Mouse (Mus musculus) heart, embryonic 12.5 days (tissue): Measurements from ENCODE around the gene Gm17535. TPM values are rescaled to one million over a fixed set of nuclear protein-coding genes. Genes with fewer than 3 reads are reported as not detected.
A peak's percentile ranks its signal among the peaks of the same experiment; 100 is the strongest.
"Not testable (repeated sequence)": the region's sequence is repeated elsewhere in the genome, so short reads cannot be mapped to it uniquely, and the experiment has no call there.

Experiments used
- ATAC-seq: fragments of 200-750 bp; cut with Nextera tagmentation; 2 replicates; pipeline ENCODE4 v1.8.0; 2017; ENCODE audit warnings: moderate TSS enrichment, moderate library complexity; ENCODE audit not compliant: insufficient number of reproducible peaks, low FRiP score
- H3K27ac ChIP-seq: fragments of 300-500 bp; sonication (generic); 2 replicates; pipeline ENCODE4 v1.5.1; 2016; ENCODE audit warnings: mild to moderate bottlenecking, moderate library complexity; ENCODE audit not compliant: poor library complexity, severe bottlenecking
- H3K27me3 ChIP-seq: fragments of 300-500 bp; sonication (generic); replicated peaks from 2 replicates; pipeline ENCODE4 v1.6.1; 2016; ENCODE audit warnings: mild to moderate bottlenecking, moderate library complexity
- H3K36me3 ChIP-seq: fragments of 300-500 bp; sonication (generic); 2 replicates; pipeline ENCODE4 v1.6.1; 2016; ENCODE audit warnings: mild to moderate bottlenecking, moderate library complexity
- H3K4me1 ChIP-seq: fragments of 300-500 bp; sonication (generic); replicated peaks from 2 replicates; pipeline ENCODE4 v1.6.1; 2016; ENCODE audit warnings: mild to moderate bottlenecking
- H3K4me2 ChIP-seq: fragments of 300-500 bp; sonication (generic); 2 replicates; pipeline ENCODE4 v1.6.1; 2016; ENCODE audit warnings: mild to moderate bottlenecking, moderate library complexity
- H3K4me3 ChIP-seq: fragments of 300-500 bp; sonication (generic); 2 replicates; pipeline ENCODE4 v1.5.1; 2016; ENCODE audit warnings: mild to moderate bottlenecking
- H3K9ac ChIP-seq: fragments of 300-500 bp; sonication (generic); 2 replicates; pipeline ENCODE4 v1.6.1; 2016; ENCODE audit warnings: mild to moderate bottlenecking, moderate library complexity
- H3K9me3 ChIP-seq: fragments of 300-500 bp; sonication (generic); replicated peaks from 2 replicates; pipeline ENCODE4 v1.6.1; 2016; ENCODE audit warnings: mild to moderate bottlenecking, moderate library complexity
- WGBS: fragments of 180-500 bp; shearing (Covaris S2); methylation state at CpG from one replicate; pipeline ENCODE4 v1.1.7; 2016; 5-methylcytosine and 5-hydroxymethylcytosine counted together
- polyA plus RNA-seq: library from polyadenylated mRNA; unstranded; fragments of >200 nt; fragmentation: Nextera tagmentation; extraction: Ambion mirVana; gene quantifications from 2 replicates; pipeline ENCODE4 v1.2.1, GENCODE M21; 2016

Gene Gm17535
- polyA plus RNA-seq, 1 experiment from 2014 or later, result not detected

DNA sequence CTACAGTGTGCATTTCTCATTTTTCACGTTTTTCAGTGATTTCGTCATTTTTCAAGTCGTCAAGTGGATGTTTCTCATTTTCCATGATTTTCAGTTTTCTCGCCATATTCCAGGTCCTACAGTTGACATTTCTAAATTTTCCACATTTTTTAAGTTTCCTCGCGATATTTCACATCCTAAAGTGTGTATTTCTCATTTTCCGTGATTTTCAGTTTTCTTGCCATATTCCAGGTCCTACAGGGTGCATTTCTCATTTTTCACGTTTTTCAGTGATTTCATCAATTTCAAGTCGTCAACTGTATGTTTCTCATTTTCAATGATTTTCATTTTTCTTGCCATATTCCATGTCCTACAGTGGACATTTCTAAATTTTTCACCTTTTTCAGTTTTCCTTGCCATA, 19.0 kb upstream of the Gm17535 start, which contains the start of gene Gm10720:
Gene Gm10720 (plus strand): TSS at position 301 of the 400 bp plus-strand sequence.
- not testable (repeated sequence) for H3K27ac ChIP-seq, H3K9me3 ChIP-seq, H3K9ac ChIP-seq, H3K4me1 ChIP-seq, H3K4me2 ChIP-seq, H3K36me3 ChIP-seq, ATAC-seq, H3K4me3 ChIP-seq, H3K27me3 ChIP-seq
- WGBS, result 64% methylated on average over 5 of the region's 9 CpGs

DNA sequence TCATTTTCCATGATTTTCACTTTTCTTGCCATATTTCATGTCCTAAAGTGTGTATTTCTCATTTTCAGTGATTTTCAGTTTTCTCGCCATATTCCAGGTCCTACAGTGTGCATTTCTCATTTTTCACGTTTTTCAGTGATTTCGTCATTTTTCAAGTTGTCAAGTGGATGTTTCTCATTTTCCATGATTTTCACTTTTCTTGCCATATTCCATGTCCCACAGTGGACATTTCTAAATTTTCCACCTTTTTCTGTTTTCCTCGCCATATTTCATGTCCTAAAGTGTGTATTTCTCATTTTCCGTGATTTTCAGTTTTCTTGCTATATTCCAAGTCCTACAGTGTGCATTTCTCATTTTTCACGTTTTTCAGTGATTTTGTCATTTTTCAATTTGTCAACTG, 18.5 kb upstream of the Gm17535 start:
- H3K9ac ChIP-seq, H3K27ac ChIP-seq, H3K27me3 ChIP-seq, H3K4me3 ChIP-seq, H3K9me3 ChIP-seq, H3K4me2 ChIP-seq, H3K36me3 ChIP-seq, H3K4me1 ChIP-seq, ATAC-seq: not testable (repeated sequence)
- whole genome bisulfite sequencing, result 69% methylated on average over 6 of the region's 6 CpGs

GRCm38 (mm10) chr9:3017108-3017507, 17.3 kb upstream of the Gm17535 start, which contains the start of gene Gm10719:
TSS of gene Gm10719 (plus strand) at chr9:3017408.
- H3K4me1 ChIP-seq, H3K27me3 ChIP-seq, ATAC-seq, H3K9ac ChIP-seq, H3K4me2 ChIP-seq, H3K4me3 ChIP-seq, H3K27ac ChIP-seq, H3K9me3 ChIP-seq, H3K36me3 ChIP-seq: not testable (repeated sequence)
- WGBS, result 46% methylated on average over 2 of the region's 9 CpGs

DNA sequence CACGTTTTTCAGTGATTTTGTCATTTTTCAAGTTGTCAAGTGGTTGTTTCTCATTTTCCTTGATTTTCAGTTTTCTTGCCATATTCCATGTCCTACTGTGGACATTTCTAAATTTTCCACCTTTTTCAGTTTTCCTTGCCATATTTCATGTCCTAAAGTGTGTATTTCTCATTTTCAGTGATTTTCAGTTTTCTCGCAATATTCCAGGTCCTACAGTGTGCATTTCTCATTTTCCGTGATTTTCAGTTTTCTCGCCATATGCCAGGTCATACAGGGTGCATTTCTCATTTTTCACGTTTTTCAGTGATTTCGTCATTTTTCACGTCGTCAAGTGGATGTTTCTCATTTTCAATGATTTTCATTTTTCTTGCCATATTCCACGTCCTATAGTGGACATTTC, 15.5 kb upstream of the Gm17535 start:
- not testable (repeated sequence) for H3K36me3 ChIP-seq, H3K4me2 ChIP-seq, H3K9ac ChIP-seq, H3K27ac ChIP-seq, H3K27me3 ChIP-seq, H3K4me3 ChIP-seq, H3K4me1 ChIP-seq, H3K9me3 ChIP-seq, ATAC-seq
- 58% methylated on average over 9 of the region's 9 CpGs for WGBS

GRCm38 (mm10) chr9:3019835-3020727, 14.3 kb upstream of the Gm17535 start:
- not testable (repeated sequence) for H3K4me1 ChIP-seq, H3K36me3 ChIP-seq, H3K27ac ChIP-seq, H3K4me3 ChIP-seq, H3K9ac ChIP-seq, H3K9me3 ChIP-seq, H3K4me2 ChIP-seq, H3K27me3 ChIP-seq
- peak; percentile 72 for ATAC-seq
- 74% methylated on average over 17 of the region's 19 CpGs for WGBS

GRCm38 (mm10) chr9:3022316-3023008, 11.9 kb upstream of the Gm17535 start:
- H3K4me2 ChIP-seq, H3K36me3 ChIP-seq, H3K4me3 ChIP-seq, H3K9me3 ChIP-seq, H3K4me1 ChIP-seq, ATAC-seq, H3K27me3 ChIP-seq, H3K27ac ChIP-seq, H3K9ac ChIP-seq: not testable (repeated sequence)
- 66% methylated on average over 11 of the region's 13 CpGs for WGBS

DNA sequence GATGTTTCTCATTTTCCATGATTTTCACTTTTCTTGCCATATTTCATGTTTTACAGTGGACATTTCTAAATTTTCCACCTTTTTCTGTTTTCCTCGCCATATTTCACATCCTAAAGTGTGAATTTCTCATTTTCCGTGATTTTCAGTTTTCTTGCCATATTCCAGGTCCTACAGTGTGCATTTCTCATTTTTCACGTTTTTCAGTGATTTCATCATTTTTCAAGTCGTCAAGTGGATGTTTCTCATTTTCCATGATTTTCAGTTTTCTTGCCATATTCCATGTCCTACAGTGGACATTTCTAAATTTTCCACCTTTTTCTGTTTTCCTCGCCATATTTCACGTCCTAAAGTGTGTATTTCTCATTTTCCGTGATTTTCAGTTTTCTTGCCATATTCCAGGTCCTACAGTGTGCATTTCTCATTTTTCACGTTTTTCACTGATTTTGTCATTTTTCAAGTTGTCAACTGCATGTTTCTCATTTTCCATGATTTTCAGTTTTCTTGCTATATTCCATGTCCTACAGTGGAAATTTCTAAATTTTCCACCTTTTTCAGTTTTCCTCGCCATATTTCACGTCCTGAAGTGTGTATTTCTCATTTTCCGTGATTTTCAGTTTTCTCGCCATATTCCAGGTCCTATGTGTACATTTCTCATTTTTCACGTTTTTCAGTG, 11.0 kb upstream of the Gm17535 start, which contains the start of gene Gm10718:
Gene Gm10718 (plus strand): TSS at position 236 of the 673 bp plus-strand sequence.
- H3K4me2 ChIP-seq, H3K9me3 ChIP-seq, H3K9ac ChIP-seq, H3K27me3 ChIP-seq, H3K36me3 ChIP-seq, H3K4me1 ChIP-seq, H3K4me3 ChIP-seq, ATAC-seq, H3K27ac ChIP-seq: not testable (repeated sequence)
- WGBS, result 69% methylated on average over 12 of the region's 13 CpGs

DNA sequence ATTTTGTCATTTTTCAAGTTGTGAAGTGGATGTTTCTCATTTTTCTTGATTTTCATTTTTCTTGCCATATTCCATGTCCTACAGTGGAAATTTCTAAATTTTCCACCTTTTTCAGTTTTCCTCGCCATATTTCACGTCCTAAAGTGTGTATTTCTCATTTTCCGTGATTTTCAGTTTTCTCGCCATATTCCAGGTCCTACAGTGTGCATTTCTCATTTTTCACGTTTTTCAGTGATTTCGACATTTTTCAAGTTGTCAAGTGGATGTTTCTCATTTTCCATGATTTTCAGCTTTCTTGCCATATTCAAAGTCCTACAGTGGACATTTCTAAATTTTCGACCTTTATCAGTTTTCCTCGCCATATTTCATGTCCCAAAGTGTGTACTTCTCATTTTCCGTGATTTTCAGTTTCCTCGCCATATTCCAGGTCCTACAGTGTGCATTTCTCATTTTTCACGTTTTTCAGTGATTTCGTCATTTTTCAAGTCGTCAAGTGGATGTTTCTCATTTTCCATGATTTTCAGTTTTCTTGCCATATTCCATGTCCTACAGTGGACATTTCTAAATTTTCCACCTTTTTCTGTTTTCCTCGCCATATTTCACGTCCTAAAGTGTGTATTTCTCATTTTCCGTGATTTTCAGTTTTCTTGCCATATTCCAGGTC, 10.3 kb upstream of the Gm17535 start:
- not testable (repeated sequence) for H3K4me1 ChIP-seq, H3K9ac ChIP-seq, H3K9me3 ChIP-seq, H3K27ac ChIP-seq, H3K27me3 ChIP-seq, H3K4me3 ChIP-seq, ATAC-seq, H3K36me3 ChIP-seq, H3K4me2 ChIP-seq
- 67% methylated on average over 16 of the region's 16 CpGs for WGBS

DNA sequence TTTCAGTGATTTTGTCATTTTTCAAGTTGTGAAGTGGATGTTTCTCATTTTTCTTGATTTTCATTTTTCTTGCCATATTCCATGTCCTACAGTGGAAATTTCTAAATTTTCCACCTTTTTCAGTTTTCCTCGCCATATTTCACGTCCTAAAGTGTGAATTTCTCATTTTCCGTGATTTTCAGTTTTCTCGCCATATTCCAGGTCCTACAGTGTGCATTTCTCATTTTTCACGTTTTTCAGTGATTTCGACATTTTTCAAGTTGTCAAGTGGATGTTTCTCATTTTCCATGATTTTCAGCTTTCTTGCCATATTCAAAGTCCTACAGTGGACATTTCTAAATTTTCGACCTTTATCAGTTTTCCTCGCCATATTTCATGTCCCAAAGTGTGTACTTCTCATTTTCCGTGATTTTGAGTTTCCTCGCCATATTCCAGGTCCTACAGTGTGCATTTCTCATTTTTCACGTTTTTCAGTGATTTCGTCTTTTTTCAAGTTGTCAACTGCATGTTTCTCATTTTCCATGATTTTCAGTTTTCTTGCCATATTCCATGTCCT, 9.4 kb upstream of the Gm17535 start, which contains the start of gene Gm10717:
Gene Gm10717 (plus strand): TSS at position 506 of the 556 bp plus-strand sequence.
- H3K4me2 ChIP-seq, H3K27ac ChIP-seq, H3K27me3 ChIP-seq, H3K4me1 ChIP-seq, H3K36me3 ChIP-seq, ATAC-seq, H3K9ac ChIP-seq, H3K9me3 ChIP-seq, H3K4me3 ChIP-seq: not testable (repeated sequence)
- 67% methylated on average over 12 of the region's 12 CpGs for WGBS

- H3K9me3 ChIP-seq, H3K4me1 ChIP-seq, H3K4me2 ChIP-seq, H3K27ac ChIP-seq, H3K27me3 ChIP-seq, H3K36me3 ChIP-seq, ATAC-seq, H3K9ac ChIP-seq, H3K4me3 ChIP-seq: not testable (repeated sequence)
- WGBS, result 66% methylated on average over 5 of the region's 6 CpGs
Observed at GRCm38 (mm10) chr9:3025653-3026052, 8.7 kb upstream of the Gm17535 start.
